Mouse (Mus musculus): ENCODE measurements at regions not wholly inside any gene's neighbourhood (a gene's known extent, or its start where the extent isn't known, plus 50 kb on each side); places are given as distances from the start of the nearest gene placed in this dataset.

DNA sequence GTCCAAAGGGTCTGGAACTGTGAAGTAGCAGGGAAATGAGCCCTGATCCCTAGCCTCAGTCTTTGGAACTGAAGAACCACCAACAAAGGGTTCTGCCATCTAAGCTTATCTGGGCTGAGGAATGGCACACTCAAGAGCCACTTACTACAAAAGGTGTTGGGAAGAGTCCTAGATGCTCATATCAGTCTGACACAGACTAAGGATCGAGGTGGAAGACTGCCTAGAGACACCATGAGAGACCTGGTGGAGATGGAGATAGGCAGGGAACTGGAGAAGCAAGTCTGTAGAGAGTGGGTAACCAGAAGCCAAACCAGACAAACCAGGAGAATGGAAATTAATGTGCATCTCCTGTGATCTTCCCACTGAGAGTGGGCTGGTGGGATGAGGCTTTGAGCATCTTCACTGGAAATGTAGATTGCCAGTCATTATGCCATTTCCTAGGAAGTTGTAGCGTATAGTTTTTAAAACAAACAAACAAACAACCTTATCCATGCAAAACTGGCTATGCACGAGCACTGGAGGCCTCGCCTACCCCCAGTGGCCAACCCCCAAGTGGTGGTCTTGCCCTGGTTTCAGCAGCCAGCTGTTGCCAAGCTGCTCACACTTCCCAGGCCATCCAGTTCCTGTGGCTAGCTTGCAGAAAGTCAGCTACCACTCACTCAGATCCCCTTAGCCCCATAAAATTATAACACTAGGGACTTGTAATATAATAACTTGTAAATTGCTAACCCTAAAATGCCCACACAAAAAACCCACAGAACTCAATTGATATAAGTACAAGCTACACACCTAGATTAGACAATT is 136.2 kb upstream of the Meis1 start:
- H3K9me3 ChIP-seq (replicated peaks; ENCODE audit: control insufficient read depth, insufficient read depth, low read length, poor library complexity, severe bottlenecking) = no peaks in the 10 kb centered on the region
- H3K4me1 ChIP-seq (ENCODE audit: control insufficient read depth, insufficient read depth, low read length) = no peaks in the 10 kb centered on the region
- no peaks in the 10 kb centered on the region for H3K36me3 ChIP-seq (ENCODE audit: control insufficient read depth, insufficient read depth, low read length, poor library complexity, severe bottlenecking)
- no peaks in the 10 kb centered on the region for H3K27me3 ChIP-seq (ENCODE audit: control insufficient read depth, insufficient read depth, low read length, poor library complexity, severe bottlenecking)
- H3K9ac ChIP-seq (ENCODE audit: low read depth, poor library complexity, severe bottlenecking) = no peak overlapping the region
- H3K27ac ChIP-seq (ENCODE audit: insufficient read depth, low read length) = no peak overlapping the region
- H3K4me3 ChIP-seq (ENCODE audit: low read depth, low read length) = no peak overlapping the region
- TF ChIP-seq POLR2A (IDR thresholded peaks at IDR 0.05; ENCODE audit: insufficient read depth, low read length) (no peak), EP300 (IDR thresholded peaks at IDR 0.05; ENCODE audit: insufficient read depth, low read depth, low read length) (no peak), CTCF (IDR thresholded peaks at IDR 0.05; ENCODE audit: low read depth, low read length) (no peak)

DNA sequence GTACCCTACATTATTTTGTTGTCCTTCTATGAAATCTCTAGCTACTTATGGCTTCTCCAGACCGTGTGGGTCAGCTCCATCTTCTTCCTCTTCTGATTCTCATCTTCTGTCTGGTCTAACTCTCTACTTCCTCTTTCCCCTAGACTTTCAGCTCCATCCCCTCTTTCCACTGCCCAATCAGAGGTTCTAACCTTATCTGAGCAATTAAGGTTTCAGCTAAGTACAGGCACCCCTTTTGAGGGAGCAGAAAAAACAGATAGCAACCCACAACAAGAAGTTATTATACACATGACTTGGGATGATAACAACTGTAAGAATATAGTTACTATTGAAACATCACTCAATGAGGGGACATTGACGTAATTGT is 136.8 kb upstream of the Meis1 start:
- H3K4me3 ChIP-seq (ENCODE audit: low read depth, low read length) = no peak overlapping the region
- H3K36me3 ChIP-seq (ENCODE audit: control insufficient read depth, insufficient read depth, low read length, poor library complexity, severe bottlenecking) = no peaks in the 10 kb centered on the region
- TF ChIP-seq EP300 (IDR thresholded peaks at IDR 0.05; ENCODE audit: insufficient read depth, low read depth, low read length) (no peak), CTCF (IDR thresholded peaks at IDR 0.05; ENCODE audit: low read depth, low read length) (no peak), POLR2A (IDR thresholded peaks at IDR 0.05; ENCODE audit: insufficient read depth, low read length) (no peak)
- no peaks in the 10 kb centered on the region for H3K27me3 ChIP-seq (ENCODE audit: control insufficient read depth, insufficient read depth, low read length, poor library complexity, severe bottlenecking)
- H3K9ac ChIP-seq (ENCODE audit: low read depth, poor library complexity, severe bottlenecking) = no peak overlapping the region
- H3K4me1 ChIP-seq (ENCODE audit: control insufficient read depth, insufficient read depth, low read length) = no peaks in the 10 kb centered on the region
- H3K9me3 ChIP-seq (replicated peaks; ENCODE audit: control insufficient read depth, insufficient read depth, low read length, poor library complexity, severe bottlenecking) = no peaks in the 10 kb centered on the region
- H3K27ac ChIP-seq (ENCODE audit: insufficient read depth, low read length) = no peak overlapping the region

DNA sequence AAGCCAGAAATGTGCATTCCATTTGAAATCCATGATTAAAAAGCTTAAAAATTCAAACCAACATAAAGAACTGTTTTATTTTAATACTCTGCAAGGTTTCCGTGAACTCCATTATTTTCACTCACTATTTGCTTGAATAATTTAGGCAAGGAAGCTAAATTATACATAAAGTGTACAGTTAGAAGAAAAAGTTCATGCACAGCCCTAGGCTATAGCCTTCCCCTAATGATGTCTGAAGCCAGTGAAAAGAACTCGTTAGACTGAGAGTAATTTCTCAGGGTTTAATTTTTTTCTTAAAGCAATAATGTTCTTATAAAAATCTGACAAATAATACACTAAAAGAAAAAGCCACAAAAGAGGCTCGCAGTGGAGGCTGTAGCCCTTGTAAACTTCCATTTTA is 141.4 kb upstream of the Meis1 start:
- no peak for TF ChIP-seq POLR2A (IDR thresholded peaks at IDR 0.05; ENCODE audit: insufficient read depth, low read length)
- TF ChIP-seq EP300 (IDR thresholded peaks at IDR 0.05; ENCODE audit: insufficient read depth, low read depth, low read length) = no peak
- no peak for TF ChIP-seq CTCF (IDR thresholded peaks at IDR 0.05; ENCODE audit: low read depth, low read length)
- Histone ChIP-seq H3K4me3 (ENCODE audit: low read depth, low read length) (no peak overlapping the region), H3K27ac (ENCODE audit: insufficient read depth, low read length) (no peak overlapping the region), H3K9me3 (replicated peaks; ENCODE audit: control insufficient read depth, insufficient read depth, low read length, poor library complexity, severe bottlenecking) (no peaks in the 10 kb centered on the region), H3K36me3 (ENCODE audit: control insufficient read depth, insufficient read depth, low read length, poor library complexity, severe bottlenecking) (no peaks in the 10 kb centered on the region), H3K9ac (ENCODE audit: low read depth, poor library complexity, severe bottlenecking) (no peak overlapping the region), H3K27me3 (ENCODE audit: control insufficient read depth, insufficient read depth, low read length, poor library complexity, severe bottlenecking) (no peaks in the 10 kb centered on the region), H3K4me1 (ENCODE audit: control insufficient read depth, insufficient read depth, low read length) (no peaks in the 10 kb centered on the region)

DNA sequence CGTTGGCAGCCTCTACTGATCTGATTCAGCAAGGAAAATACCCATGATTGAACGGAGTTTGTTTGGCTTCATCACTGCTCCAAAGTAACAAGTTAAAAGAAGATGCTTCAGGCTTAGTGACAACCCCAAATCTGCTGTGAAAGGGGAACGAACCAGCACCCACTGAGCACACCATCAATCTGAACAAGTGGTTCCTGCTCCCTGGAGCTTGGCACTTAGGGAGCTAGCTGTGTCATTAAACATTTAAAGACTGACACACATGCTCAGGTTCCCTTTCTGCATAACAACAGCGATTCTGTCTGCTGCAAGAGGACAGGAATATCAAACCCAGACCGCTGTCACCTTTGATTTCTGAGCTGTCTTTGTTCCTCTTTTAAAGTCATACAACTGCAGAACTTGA is 141.9 kb upstream of the Meis1 start:
- Histone ChIP-seq H3K9me3 (replicated peaks; ENCODE audit: control insufficient read depth, insufficient read depth, low read length, poor library complexity, severe bottlenecking) (no peaks in the 10 kb centered on the region), H3K27me3 (ENCODE audit: control insufficient read depth, insufficient read depth, low read length, poor library complexity, severe bottlenecking) (no peaks in the 10 kb centered on the region), H3K4me3 (ENCODE audit: low read depth, low read length) (no peak overlapping the region), H3K9ac (ENCODE audit: low read depth, poor library complexity, severe bottlenecking) (no peak overlapping the region), H3K4me1 (ENCODE audit: control insufficient read depth, insufficient read depth, low read length) (no peaks in the 10 kb centered on the region), H3K27ac (ENCODE audit: insufficient read depth, low read length) (no peak overlapping the region), H3K36me3 (ENCODE audit: control insufficient read depth, insufficient read depth, low read length, poor library complexity, severe bottlenecking) (no peaks in the 10 kb centered on the region)
- no peak for TF ChIP-seq POLR2A (IDR thresholded peaks at IDR 0.05; ENCODE audit: insufficient read depth, low read length)
- TF ChIP-seq CTCF (IDR thresholded peaks at IDR 0.05; ENCODE audit: low read depth, low read length) = no peak
- TF ChIP-seq EP300 (IDR thresholded peaks at IDR 0.05; ENCODE audit: insufficient read depth, low read depth, low read length) = no peak

DNA sequence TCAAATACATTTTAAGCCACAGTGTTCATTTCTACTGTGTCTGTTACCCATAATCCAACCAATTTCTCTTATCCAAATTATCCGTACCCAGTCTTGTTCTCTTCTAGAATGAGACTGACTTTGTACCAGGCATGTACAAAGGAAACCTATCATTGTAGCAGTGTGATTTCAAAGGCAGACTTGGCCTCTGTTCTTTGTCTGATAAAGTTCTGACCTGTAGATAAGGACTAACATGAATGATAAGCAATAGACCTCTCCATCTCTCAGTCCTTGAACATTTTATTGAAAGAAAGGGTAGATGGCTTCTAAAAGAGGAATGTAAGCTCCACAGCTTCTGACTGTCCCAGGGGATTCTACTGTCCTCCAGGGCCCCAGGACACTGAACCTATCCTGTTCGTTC is 152.2 kb upstream of the Meis1 start:
- no peaks in the 10 kb centered on the region for H3K9me3 ChIP-seq (replicated peaks; ENCODE audit: control insufficient read depth, insufficient read depth, low read length, poor library complexity, severe bottlenecking)

DNA sequence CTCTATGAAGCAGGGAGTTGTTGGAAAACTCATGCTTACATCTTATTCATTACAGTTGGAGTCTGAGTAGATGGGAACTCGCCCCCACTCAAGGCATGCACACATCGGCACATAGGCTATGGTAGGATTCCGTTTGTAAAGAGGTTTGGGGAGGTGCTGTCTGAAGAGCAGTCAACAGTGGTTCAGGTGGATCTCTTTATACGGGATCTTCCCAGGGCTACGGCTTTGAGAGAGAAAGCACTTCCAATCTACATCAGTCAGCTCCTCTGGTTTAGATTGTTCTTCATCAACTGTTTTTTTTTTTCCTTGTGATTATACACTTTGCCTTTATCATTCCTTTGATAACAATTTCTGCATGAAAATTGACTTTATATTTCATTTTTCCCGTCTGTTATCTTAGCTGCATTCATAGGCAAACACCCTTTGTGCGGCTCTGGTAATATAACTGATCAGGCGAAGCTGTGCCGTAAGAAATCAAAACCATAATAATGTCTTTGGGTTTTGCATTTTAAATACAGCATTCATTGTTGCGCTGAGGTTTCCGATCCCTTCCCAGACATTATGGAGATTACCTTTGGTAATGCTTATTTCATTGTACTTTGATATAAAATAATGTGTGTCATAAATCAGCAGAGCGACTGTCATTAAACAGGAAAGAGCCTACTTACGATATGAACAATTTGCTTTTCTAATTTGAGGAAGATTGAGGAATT is 155.7 kb upstream of the Meis1 start:
- H3K27me3 ChIP-seq (ENCODE audit: control insufficient read depth, insufficient read depth, low read length, poor library complexity, severe bottlenecking) = no peaks in the 10 kb centered on the region
- H3K27ac ChIP-seq (ENCODE audit: insufficient read depth, low read length) = no peak overlapping the region
- H3K4me1 ChIP-seq (ENCODE audit: control insufficient read depth, insufficient read depth, low read length) = no peaks in the 10 kb centered on the region
- TF ChIP-seq EP300 (IDR thresholded peaks at IDR 0.05; ENCODE audit: insufficient read depth, low read depth, low read length) (no peak), POLR2A (IDR thresholded peaks at IDR 0.05; ENCODE audit: insufficient read depth, low read length) (no peak), CTCF (IDR thresholded peaks at IDR 0.05; ENCODE audit: low read depth, low read length) (no peak)
- no peak overlapping the region for H3K4me3 ChIP-seq (ENCODE audit: low read depth, low read length)
- no peaks in the 10 kb centered on the region for H3K9me3 ChIP-seq (replicated peaks; ENCODE audit: control insufficient read depth, insufficient read depth, low read length, poor library complexity, severe bottlenecking)
- no peak overlapping the region for H3K9ac ChIP-seq (ENCODE audit: low read depth, poor library complexity, severe bottlenecking)
- H3K36me3 ChIP-seq (ENCODE audit: control insufficient read depth, insufficient read depth, low read length, poor library complexity, severe bottlenecking) = no peaks in the 10 kb centered on the region

More for the DNA sequence above, 152.2 kb upstream of the Meis1 start:
- Histone ChIP-seq H3K4me1 (ENCODE audit: control insufficient read depth, insufficient read depth, low read length) (no peaks in the 10 kb centered on the region), H3K36me3 (ENCODE audit: control insufficient read depth, insufficient read depth, low read length, poor library complexity, severe bottlenecking) (no peaks in the 10 kb centered on the region), H3K9ac (ENCODE audit: low read depth, poor library complexity, severe bottlenecking) (no peak overlapping the region), H3K4me3 (ENCODE audit: low read depth, low read length) (no peak overlapping the region), H3K27ac (ENCODE audit: insufficient read depth, low read length) (no peak overlapping the region), H3K27me3 (ENCODE audit: control insufficient read depth, insufficient read depth, low read length, poor library complexity, severe bottlenecking) (no peaks in the 10 kb centered on the region)
- TF ChIP-seq POLR2A (IDR thresholded peaks at IDR 0.05; ENCODE audit: insufficient read depth, low read length) = no peak
- TF ChIP-seq CTCF (IDR thresholded peaks at IDR 0.05; ENCODE audit: low read depth, low read length) = no peak
- no peak for TF ChIP-seq EP300 (IDR thresholded peaks at IDR 0.05; ENCODE audit: insufficient read depth, low read depth, low read length)
